Mouse (Mus musculus): ENCODE results near the gene Mib2.

- TF ChIP-seq CTCF (IDR thresholded peaks at IDR 0.05; ENCODE audit: low read depth, low read length) (no peak), GATA1 (IDR thresholded peaks at IDR 0.05; ENCODE audit: borderline replicate concordance, low read length) (no peak), TAL1 (conservative IDR thresholded peaks at IDR 0.05; ENCODE audit: low read depth, low read length) (no peak), POLR2AphosphoS5 (IDR thresholded peaks at IDR 0.05; ENCODE audit: insufficient replicate concordance, low read depth, low read length) (no peak)
Observed at GRCm38 (mm10) chr4:155703425-155703929, 34.5 kb upstream of the Mib2 start.
